8 mouse cellular contexts compared by ENCODE assay signal in the genomic region with DNA sequence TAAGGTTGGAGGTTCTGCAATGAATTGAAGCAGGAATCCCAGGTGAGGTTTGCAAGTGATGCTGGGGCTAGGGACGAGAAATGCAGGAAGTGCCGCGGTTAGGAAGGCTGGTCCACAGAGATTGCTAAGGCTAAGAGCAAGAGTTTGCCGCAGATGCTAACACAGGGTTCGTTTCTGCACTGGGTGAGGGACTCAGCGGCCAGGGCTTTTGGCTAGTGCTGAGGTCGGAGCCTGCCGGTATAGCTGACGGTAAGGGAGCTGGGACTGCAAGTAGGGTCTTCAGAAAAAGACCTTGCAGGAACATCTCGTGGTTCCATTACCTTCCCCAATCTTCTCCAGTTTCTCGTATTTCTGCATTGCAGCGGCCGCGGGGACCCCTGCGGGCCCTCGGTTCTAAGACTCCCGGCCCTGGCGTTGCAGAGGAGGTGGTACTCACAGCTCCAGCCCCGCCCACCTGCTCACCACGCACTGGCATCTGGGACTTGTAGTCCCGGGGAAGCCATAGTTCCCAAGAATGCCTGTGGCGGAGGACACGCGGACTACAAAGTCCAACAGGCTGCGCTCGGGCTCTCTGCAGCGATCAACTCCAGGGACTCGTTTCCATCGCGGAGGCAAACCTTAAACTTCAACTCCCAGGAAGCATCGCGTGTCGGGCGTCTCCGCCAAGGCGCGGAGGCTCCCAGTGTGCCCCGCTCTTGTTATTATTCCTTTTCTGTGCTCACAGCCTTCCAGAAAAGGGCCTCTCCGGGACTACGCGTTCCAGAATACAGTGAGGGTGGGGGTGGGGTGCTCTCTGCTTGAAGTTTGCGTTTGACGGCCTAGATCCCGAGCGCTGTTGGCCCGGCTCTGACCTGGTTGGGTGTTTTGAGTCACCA. TPM values are rescaled to one million over a fixed set of nuclear protein-coding genes. Genes with fewer than 3 reads are reported as not detected.
DNase-seq lines count a peak whose midpoint lies in the region; ATAC-seq lines count a peak whose summit lies in the region.

A gene (minus strand): TSS at position 402 of the 875 bp plus-strand sequence.
A gene (plus strand): TSS at position 709 of the 875 bp plus-strand sequence.

- peaks cover 34% of the 10 kb centered on the region for H3K36me3 ChIP-seq in heart, embryonic 10.5 days
- peaks cover 30% of the 10 kb centered on the region for H3K36me3 ChIP-seq in kidney, embryonic 15.5 days

- H3K9ac ChIP-seq in kidney, embryonic 15.5 days, result peak within 1 kb of the TSS; percentile 75

- under 1% methylated on average over 46 of the region's 46 CpGs for WGBS in heart, embryonic 10.5 days
- WGBS in kidney, embryonic 15.5 days, result under 1% methylated on average over 46 of the region's 46 CpGs

- H3K27ac ChIP-seq in heart, embryonic 10.5 days, result peak within 1 kb of the TSS; percentile 94
- H3K27ac ChIP-seq in kidney, embryonic 15.5 days, result peak within 1 kb of the TSS; percentile 96

- no peaks in the 10 kb centered on the region for H3K27me3 ChIP-seq in heart, embryonic 10.5 days (ENCODE audit: insufficient read depth, poor library complexity, severe bottlenecking)
- no peaks in the 10 kb centered on the region for H3K27me3 ChIP-seq in kidney, embryonic 15.5 days

- peak; percentile 96 to 98 for DNase-seq in B cell, adult 2 months
- peak; percentile 100 for DNase-seq in brain, adult 2 months (ENCODE audit: low read depth, low spot score)
- DNase-seq in heart, embryonic 10.5 days (ENCODE audit: low spot score), result peak; percentile 100
- DNase-seq in liver, result peak; percentile 98
- DNase-seq in spleen, postnatal 4 days (ENCODE audit: low spot score in 2 of 2), result peak; percentile 95 to 96

- H3K4me1 ChIP-seq in heart, embryonic 10.5 days, result peaks cover 50% of the 10 kb centered on the region
- peaks cover 52% of the 10 kb centered on the region for H3K4me1 ChIP-seq in kidney, embryonic 15.5 days

- peak within 1 kb of the TSS; percentile 87 for H3K4me2 ChIP-seq in kidney, embryonic 15.5 days

- no peaks in the 10 kb centered on the region for H3K9me3 ChIP-seq in heart, embryonic 10.5 days
- H3K9me3 ChIP-seq in kidney, embryonic 15.5 days (replicated peaks), result no peaks in the 10 kb centered on the region

- ATAC-seq in erythroblast, adult 5-6 weeks (replicated peaks; ENCODE audit: low FRiP score, poor library complexity, severe bottlenecking), result peak; percentile 89
- peak; percentile 93 for ATAC-seq in kidney, embryonic 15.5 days (replicated peaks; ENCODE audit: low FRiP score)
- peak; percentile 93 for ATAC-seq in monocyte, adult 5-6 weeks (replicated peaks; ENCODE audit: insufficient number of reproducible peaks, low FRiP score, low TSS enrichment, poor library complexity, severe bottlenecking)

- H3K4me3 ChIP-seq in heart, embryonic 10.5 days, result peak within 1 kb of the TSS; percentile 78
- peak within 1 kb of the TSS; percentile 78 for H3K4me3 ChIP-seq in kidney, embryonic 15.5 days (replicated peaks)

RNA-seq across cellular contexts. Expression of the first gene that starts in this region (rescaled TPM):
- 0.58 and 4.2 TPM in 2 replicates for total RNA-seq in erythroblast, adult 5-6 weeks (2015; ENCODE audit: low replicate concordance)
- total RNA-seq in erythroblast, adult 5-6 weeks (2017; ENCODE audit: low replicate concordance), result 2.5 and 3.5 TPM in 2 replicates
- polyA plus RNA-seq in heart, embryonic 10.5 days (2016; fragmentation: Nextera tagmentation; extraction: Ambion mirVana), result 33.9 and 37.4 TPM in 2 replicates
- polyA plus RNA-seq in kidney, embryonic 15.5 days (2015; fragmentation: Nextera tagmentation; extraction: Ambion mirVana), result 50.1 and 52.2 TPM in 2 replicates
- 19.3 to 30.9 TPM (median 26.0 TPM) in 3 replicates for total RNA-seq in monocyte, adult 5-6 weeks (2017)

RNA-seq across cellular contexts. Expression of the second gene that starts in this region (rescaled TPM):
- total RNA-seq in erythroblast, adult 5-6 weeks (2015; ENCODE audit: low replicate concordance), result 1.7 and 16.1 TPM in 2 replicates
- 6.3 and 15.9 TPM in 2 replicates for total RNA-seq in erythroblast, adult 5-6 weeks (2017; ENCODE audit: low replicate concordance)
- 33.2 and 36.0 TPM in 2 replicates for polyA plus RNA-seq in heart, embryonic 10.5 days (2016; fragmentation: Nextera tagmentation; extraction: Ambion mirVana)
- 42.3 and 42.7 TPM in 2 replicates for polyA plus RNA-seq in kidney, embryonic 15.5 days (2015; fragmentation: Nextera tagmentation; extraction: Ambion mirVana)
- 20.1 to 60.8 TPM (median 32.2 TPM) in 3 replicates for total RNA-seq in monocyte, adult 5-6 weeks (2017)

Comparison
In these comparisons a context has a peak if more than half of its experiments do, and no peak if none do; other contexts are left out.
1. Peak in every context shown above with its lines: DNase-seq, ATAC-seq, H3K4me3 ChIP-seq and H3K27ac ChIP-seq.